Mouse (Mus musculus): ENCODE measurements around the gene Rab1a.

GRCm38 (mm10) chr11:20202299-20203011, 1.2 kb downstream of the Rab1a start:
- no peak for TF ChIP-seq CTCF (IDR thresholded peaks at IDR 0.05; ENCODE audit: low read depth)
- TF ChIP-seq EP300 (IDR thresholded peaks at IDR 0.05; ENCODE audit: low read depth): no peak
